23 mouse cellular contexts compared by ENCODE assay signal in genomic region chr13:112031631-112032320, GRCm38 (mm10).
DNase-seq lines count a peak whose midpoint lies in the region; ATAC-seq and TF ChIP-seq lines count a peak whose summit lies in the region.
"Had no signal": no experiment of that assay in that cellular context is flagged by ENCODE, and none has a peak within 500 bp of the region (broad histone marks: within the 10 kb centered on the region; RNA-seq: fewer than 3 reads in every experiment).

No protein-coding gene starts in this region.

- H3K27me3 ChIP-seq in kidney, postnatal 0 days (ENCODE audit: insufficient read depth, low read length) = no peaks in the 10 kb centered on the region
- H3K27me3 ChIP-seq in lung, postnatal 0 days (replicated peaks; ENCODE audit: insufficient read depth, low read length) = no peaks in the 10 kb centered on the region
- H3K27me3 ChIP-seq in intestine, postnatal 0 days (replicated peaks; ENCODE audit: control insufficient read depth, insufficient read depth, low read length) = no peaks in the 10 kb centered on the region
- H3K27me3 ChIP-seq in stomach, embryonic 16.5 days (ENCODE audit: control insufficient read depth, insufficient read depth, low read length) = no peaks in the 10 kb centered on the region
- no peaks in the 10 kb centered on the region for H3K27me3 ChIP-seq in midbrain, embryonic 16.5 days (ENCODE audit: control insufficient read depth, insufficient read depth, low read depth, low read length)
- H3K27me3 ChIP-seq: forebrain, embryonic 15.5 days; heart, embryonic 15.5 days; hindbrain, embryonic 15.5 days; neural tube, embryonic 13.5 days had no signal

- H3K36me3 ChIP-seq in kidney, postnatal 0 days (ENCODE audit: insufficient read depth, low read length) = no peaks in the 10 kb centered on the region
- no peaks in the 10 kb centered on the region for H3K36me3 ChIP-seq in lung, postnatal 0 days (ENCODE audit: insufficient read depth, low read length)
- H3K36me3 ChIP-seq in intestine, postnatal 0 days (ENCODE audit: control insufficient read depth, insufficient read depth) = no peaks in the 10 kb centered on the region
- no peaks in the 10 kb centered on the region for H3K36me3 ChIP-seq in stomach, embryonic 16.5 days (ENCODE audit: control insufficient read depth, insufficient read depth, low read length)
- no peaks in the 10 kb centered on the region for H3K36me3 ChIP-seq in midbrain, embryonic 16.5 days (ENCODE audit: control insufficient read depth, insufficient read depth, low read length)
- H3K36me3 ChIP-seq: forebrain, embryonic 15.5 days; heart, embryonic 15.5 days; hindbrain, embryonic 15.5 days; liver, embryonic 12.5 days; neural tube, embryonic 13.5 days had no signal

- H3K9me3 ChIP-seq in kidney, postnatal 0 days (replicated peaks; ENCODE audit: low read length) = no peaks in the 10 kb centered on the region
- H3K9me3 ChIP-seq in lung, postnatal 0 days (ENCODE audit: low read length) = no peaks in the 10 kb centered on the region
- no peaks in the 10 kb centered on the region for H3K9me3 ChIP-seq in intestine, postnatal 0 days (ENCODE audit: control insufficient read depth)
- no peaks in the 10 kb centered on the region for H3K9me3 ChIP-seq in stomach, embryonic 16.5 days (replicated peaks; ENCODE audit: control insufficient read depth, low read length)
- no peaks in the 10 kb centered on the region for H3K9me3 ChIP-seq in midbrain, embryonic 16.5 days (replicated peaks; ENCODE audit: control insufficient read depth, low read length, poor library complexity, severe bottlenecking)
- H3K9me3 ChIP-seq: forebrain, embryonic 15.5 days; heart, embryonic 15.5 days; hindbrain, embryonic 15.5 days; liver, embryonic 12.5 days; neural tube, embryonic 13.5 days had no signal

- no peak for TF ChIP-seq CTCF in kidney, postnatal 0 days (IDR thresholded peaks at IDR 0.05; ENCODE audit: low read depth)
- TF ChIP-seq CTCF in lung, postnatal 0 days (IDR thresholded peaks at IDR 0.05) = no peak
- TF ChIP-seq CTCF in intestine, postnatal 0 days (IDR thresholded peaks at IDR 0.05; ENCODE audit: low read depth) = no peak

- DNase-seq in kidney, postnatal 0 days (ENCODE audit: low spot score) = peak; percentile 58
- DNase-seq in kidney, adult 18-20 months = no peak
- peak; percentile 15 for DNase-seq in lung, postnatal 0 days (ENCODE audit: low spot score)
- no peak for DNase-seq in lung, postnatal 14 days
- DNase-seq: B cell, adult 2 months; cerebellum, adult 8-10 months; gastrocnemius, postnatal 14 days; heart, adult 18-20 months; heart, postnatal 4 days; kidney, adult 9 months; layer of hippocampus, adult 9-11 months; left cerebral cortex, postnatal 4 days had no signal

- H3K4me2 ChIP-seq in kidney, postnatal 0 days (ENCODE audit: low read length) = no peak overlapping the region
- H3K4me2 ChIP-seq in lung, postnatal 0 days (replicated peaks; ENCODE audit: low read depth, low read length) = no peak overlapping the region
- no peak overlapping the region for H3K4me2 ChIP-seq in intestine, postnatal 0 days (replicated peaks; ENCODE audit: low read depth)
- peak overlapping the region; percentile 19; the same call in 1 of the 2 replicates for H3K4me2 ChIP-seq in stomach, embryonic 16.5 days (ENCODE audit: low read depth, low read length)
- no peak overlapping the region for H3K4me2 ChIP-seq in midbrain, embryonic 16.5 days (ENCODE audit: low read length)
- H3K4me2 ChIP-seq: forebrain, embryonic 15.5 days; heart, embryonic 15.5 days; hindbrain, embryonic 15.5 days; liver, embryonic 12.5 days; midbrain, embryonic 11.5 days; neural tube, embryonic 13.5 days had no signal

- H3K9ac ChIP-seq in kidney, postnatal 0 days (ENCODE audit: low read depth, low read length) = no peak overlapping the region
- H3K9ac ChIP-seq in lung, postnatal 0 days (replicated peaks; ENCODE audit: low read depth) = no peak overlapping the region
- no peak overlapping the region for H3K9ac ChIP-seq in intestine, postnatal 0 days (ENCODE audit: low read depth, low read length)
- H3K9ac ChIP-seq in stomach, embryonic 16.5 days (ENCODE audit: low read length) = no peak overlapping the region
- no peak overlapping the region for H3K9ac ChIP-seq in midbrain, embryonic 16.5 days (ENCODE audit: low read depth, low read length)
- H3K9ac ChIP-seq: forebrain, embryonic 15.5 days; heart, embryonic 15.5 days; hindbrain, embryonic 15.5 days; liver, embryonic 12.5 days; neural tube, embryonic 13.5 days had no signal

- no peak; the same call in 1 of the 2 replicates for ATAC-seq in kidney, postnatal 0 days (replicated peaks; ENCODE audit: low FRiP score, low read depth)
- ATAC-seq in lung, postnatal 0 days = peak; percentile 37
- ATAC-seq in intestine, postnatal 0 days = peak; percentile 38; the same call in 1 of the 2 replicates
- peak; percentile 74 for ATAC-seq in stomach, embryonic 16.5 days (ENCODE audit: insufficient read depth, low FRiP score)
- ATAC-seq in midbrain, embryonic 16.5 days = no peak
- no peak for ATAC-seq in erythroid progenitor cell, adult 5-6 weeks (replicated peaks; ENCODE audit: low FRiP score, poor library complexity, severe bottlenecking)
- ATAC-seq: forebrain, embryonic 15.5 days had no signal

- 50% methylated on average over 24 of the region's 24 CpGs for WGBS in kidney, postnatal 0 days
- 52% methylated on average over 24 of the region's 24 CpGs for WGBS in lung, postnatal 0 days
- 61% methylated on average over 24 of the region's 24 CpGs for WGBS in intestine, postnatal 0 days
- 54% methylated on average over 24 of the region's 24 CpGs for WGBS in stomach, embryonic 16.5 days
- 93% methylated on average over 24 of the region's 24 CpGs for whole genome bisulfite sequencing in midbrain, embryonic 16.5 days

- no peak overlapping the region for H3K4me3 ChIP-seq in kidney, postnatal 0 days (replicated peaks; ENCODE audit: low read depth, low read length)
- no peak overlapping the region for H3K4me3 ChIP-seq in lung, postnatal 0 days (ENCODE audit: low read depth, low read length)
- no peak overlapping the region for H3K4me3 ChIP-seq in intestine, postnatal 0 days (ENCODE audit: low read depth, low read length)
- no peak overlapping the region for H3K4me3 ChIP-seq in stomach, embryonic 16.5 days (replicated peaks; ENCODE audit: low read length)
- no peak overlapping the region for H3K4me3 ChIP-seq in midbrain, embryonic 16.5 days (ENCODE audit: low read depth, low read length)
- H3K4me3 ChIP-seq: forebrain, embryonic 15.5 days; heart, embryonic 15.5 days; hindbrain, embryonic 15.5 days; left cerebral cortex, adult 2 months; liver, embryonic 12.5 days; neural tube, embryonic 13.5 days had no signal

- H3K4me1 ChIP-seq in kidney, postnatal 0 days (replicated peaks; ENCODE audit: insufficient read depth, low read length) = no peaks in the 10 kb centered on the region
- no peaks in the 10 kb centered on the region for H3K4me1 ChIP-seq in lung, postnatal 0 days (ENCODE audit: insufficient read depth, low read depth, low read length)
- H3K4me1 ChIP-seq in intestine, postnatal 0 days (replicated peaks; ENCODE audit: control insufficient read depth, insufficient read depth, low read length) = no peaks in the 10 kb centered on the region
- H3K4me1 ChIP-seq in stomach, embryonic 16.5 days (ENCODE audit: control insufficient read depth, insufficient read depth, low read length) = peaks cover 11% of the 10 kb centered on the region
- no peaks in the 10 kb centered on the region for H3K4me1 ChIP-seq in midbrain, embryonic 16.5 days (ENCODE audit: control insufficient read depth, insufficient read depth, low read length)
- H3K4me1 ChIP-seq: forebrain, embryonic 15.5 days; heart, embryonic 15.5 days; hindbrain, embryonic 15.5 days; liver, embryonic 12.5 days; neural tube, embryonic 13.5 days had no signal

- H3K27ac ChIP-seq in kidney, postnatal 0 days = 0 out of 2 replicates have a peak overlapping the region, but pooled peaks have one; percentile 50
- H3K27ac ChIP-seq in lung, postnatal 0 days (ENCODE audit: low read length) = no peak overlapping the region
- H3K27ac ChIP-seq in intestine, postnatal 0 days (ENCODE audit: low read depth, low read length) = peak overlapping the region; percentile 29; the same call in 1 of the 2 replicates
- H3K27ac ChIP-seq in stomach, embryonic 16.5 days (ENCODE audit: low read length) = peak overlapping the region; percentile 83
- no peak overlapping the region for H3K27ac ChIP-seq in midbrain, embryonic 16.5 days (ENCODE audit: low read length)
- H3K27ac ChIP-seq: forebrain, embryonic 15.5 days; heart, embryonic 15.5 days; hindbrain, embryonic 15.5 days; left cerebral cortex, adult 2 months; liver, embryonic 12.5 days; neural tube, embryonic 13.5 days had no signal

- TF ChIP-seq EP300 in lung, postnatal 0 days (IDR thresholded peaks at IDR 0.05) = no peak

Comparison
In these comparisons a context has a peak if more than half of its experiments do, and no peak if none do; other contexts are left out.
1. DNase-seq: peak in kidney, postnatal 0 days (single experiment) and lung, postnatal 0 days (single experiment); none in kidney, adult 18-20 months (single experiment) and lung, postnatal 14 days (single experiment).
2. ATAC-seq: peak in lung, postnatal 0 days (single experiment), intestine, postnatal 0 days (single experiment) and stomach, embryonic 16.5 days (single experiment); none in kidney, postnatal 0 days (single experiment), midbrain, embryonic 16.5 days (single experiment) and erythroid progenitor cell, adult 5-6 weeks (single experiment).
3. H3K27ac ChIP-seq: peak in kidney, postnatal 0 days (single experiment), intestine, postnatal 0 days (single experiment) and stomach, embryonic 16.5 days (single experiment); none in lung, postnatal 0 days (single experiment) and midbrain, embryonic 16.5 days (single experiment).